ENCODE assay signal across 19 mouse cellular contexts in the genomic region with DNA sequence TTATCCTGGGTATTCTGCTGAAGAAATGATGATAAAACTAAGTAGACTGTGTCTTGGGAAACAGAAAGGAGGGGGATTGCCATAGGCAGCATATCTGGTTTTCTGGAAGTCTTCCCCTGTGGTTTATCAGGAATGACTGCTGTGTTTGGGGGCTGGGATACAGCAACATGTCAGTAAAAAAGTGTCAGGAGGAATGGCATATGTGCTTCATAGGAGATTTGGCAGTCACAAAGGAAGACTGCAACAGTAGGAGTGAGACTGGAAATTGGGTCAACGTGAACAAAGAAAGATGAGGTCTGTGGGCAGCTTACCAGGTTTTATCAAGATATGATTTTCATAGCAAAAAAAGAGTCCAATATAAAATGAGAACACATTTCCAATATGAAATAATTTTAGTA.
DNase-seq lines count a peak whose midpoint lies in the region; ATAC-seq lines count a peak whose summit lies in the region.
"Had no signal": no experiment of that assay in that cellular context is flagged by ENCODE, and none has a peak within 500 bp of the region (broad histone marks: within the 10 kb centered on the region; RNA-seq: fewer than 3 reads in every experiment).

No protein-coding gene starts in this region.

- no peak overlapping the region for H3K4me3 ChIP-seq in kidney, embryonic 15.5 days (replicated peaks)
- H3K4me3 ChIP-seq: erythroblast, embryonic 14.5 days; heart, embryonic 13.5 days; liver, embryonic 12.5 days; midbrain, embryonic 12.5 days; myocyte; neural tube, embryonic 15.5 days had no signal

- H3K4me1 ChIP-seq in kidney, embryonic 15.5 days: 0 out of 2 replicates have a peak, but pooled peaks cover 8% of the 10 kb centered on the region
- H3K4me1 ChIP-seq: heart, embryonic 13.5 days; liver, embryonic 12.5 days; midbrain, embryonic 12.5 days; neural tube, embryonic 15.5 days had no signal

- WGBS in kidney, embryonic 15.5 days: 60% methylated on average over 1 of the region's 1 CpGs

- ATAC-seq in kidney, embryonic 15.5 days (replicated peaks; ENCODE audit: low FRiP score): peak; percentile 2; the same call in 1 of the 2 replicates
- no peak for ATAC-seq in megakaryocyte progenitor cell, adult 5-6 weeks (replicated peaks; ENCODE audit: poor library complexity)
- ATAC-seq: liver, embryonic 12.5 days had no signal

- H3K36me3 ChIP-seq in kidney, embryonic 15.5 days: no peaks in the 10 kb centered on the region
- H3K36me3 ChIP-seq: heart, embryonic 13.5 days; liver, embryonic 12.5 days; midbrain, embryonic 12.5 days; neural tube, embryonic 15.5 days had no signal

- H3K27ac ChIP-seq in kidney, embryonic 15.5 days: 0 out of 2 replicates have a peak overlapping the region, but pooled peaks have one; percentile 41
- H3K27ac ChIP-seq: heart, embryonic 13.5 days; liver, embryonic 12.5 days; macrophage; midbrain, embryonic 12.5 days; neural tube, embryonic 15.5 days had no signal

- no peaks in the 10 kb centered on the region for H3K9me3 ChIP-seq in kidney, embryonic 15.5 days (replicated peaks)
- H3K9me3 ChIP-seq: heart, embryonic 13.5 days; liver, embryonic 12.5 days; midbrain, embryonic 12.5 days; neural tube, embryonic 15.5 days had no signal

- no peak overlapping the region for H3K4me2 ChIP-seq in kidney, embryonic 15.5 days
- H3K4me2 ChIP-seq: heart, embryonic 13.5 days; liver, embryonic 12.5 days; lung, embryonic 14.5 days; midbrain, embryonic 12.5 days; neural tube, embryonic 15.5 days had no signal

- no peaks in the 10 kb centered on the region for H3K27me3 ChIP-seq in kidney, embryonic 15.5 days
- H3K27me3 ChIP-seq: heart, embryonic 13.5 days; liver, embryonic 12.5 days; midbrain, embryonic 12.5 days; neural tube, embryonic 15.5 days had no signal

- no peak for DNase-seq in kidney, postnatal 10 days
- peak; percentile 47 for DNase-seq in cerebellum, adult 11 months
- DNase-seq in cerebellum, adult 8-10 months: peak; percentile 48
- DNase-seq in layer of hippocampus, adult 9-11 months: peak; percentile 3
- DNase-seq in lung, postnatal 36 days: no peak
- DNase-seq: adrenal gland, postnatal 36 days; heart, postnatal 36 days; kidney, adult 2 months; kidney, postnatal 36 days; lung, embryonic 14.5 days had no signal

- H3K9ac ChIP-seq in kidney, embryonic 15.5 days: no peak overlapping the region
- H3K9ac ChIP-seq: heart, embryonic 13.5 days; liver, embryonic 12.5 days; lung, embryonic 14.5 days; midbrain, embryonic 12.5 days; neural tube, embryonic 15.5 days had no signal

Comparison
In these comparisons a context has a peak if more than half of its experiments do, and no peak if none do; other contexts are left out.
1. DNase-seq: peak in cerebellum, adult 11 months (single experiment), cerebellum, adult 8-10 months (single experiment) and layer of hippocampus, adult 9-11 months (single experiment); none in kidney, postnatal 10 days (single experiment) and lung, postnatal 36 days (single experiment).